Comparison of ENCODE assay signal across 8 mouse cellular contexts in the genomic region with DNA sequence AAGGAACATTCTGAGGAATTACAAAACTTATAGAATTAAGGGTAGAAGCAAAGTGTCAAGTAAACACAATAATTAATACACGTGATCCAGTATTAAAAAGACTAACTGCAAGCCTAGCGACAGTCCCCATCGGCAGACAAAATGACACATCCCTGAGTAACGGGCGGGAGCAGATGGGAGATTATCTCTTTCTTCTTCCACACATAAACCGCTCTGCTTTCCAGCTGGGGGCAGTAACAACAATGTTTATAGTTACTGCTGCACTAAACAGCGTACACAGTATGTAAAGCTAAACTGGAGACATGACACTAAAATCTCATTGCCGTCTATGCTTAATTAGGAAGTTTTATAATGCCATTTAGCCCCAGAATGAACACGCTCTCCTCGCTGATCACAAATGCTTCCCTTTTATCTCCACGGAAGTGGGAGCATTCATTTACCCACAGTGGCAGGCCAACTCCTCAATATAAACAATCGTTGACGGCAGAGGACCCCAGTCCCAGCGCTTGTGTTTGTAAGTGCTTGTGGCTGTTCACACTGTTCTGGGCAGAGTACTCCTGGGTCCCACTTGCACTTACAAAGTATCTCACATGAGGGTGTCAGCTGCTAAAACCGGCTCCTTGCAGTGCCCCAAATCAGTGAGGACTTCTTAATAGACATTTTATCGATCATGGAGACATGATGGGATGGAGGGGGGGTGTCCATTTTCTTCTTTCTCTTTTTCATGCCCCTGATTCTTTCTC. TPM values are rescaled to one million over a fixed set of nuclear protein-coding genes. Genes with fewer than 3 reads are reported as not detected.
DNase-seq lines count a peak whose midpoint lies in the region; ATAC-seq lines count a peak whose summit lies in the region.
"Had no signal": no experiment of that assay in that cellular context is flagged by ENCODE, and none has a peak within 500 bp of the region (broad histone marks: within the 10 kb centered on the region; RNA-seq: fewer than 3 reads in every experiment).

No protein-coding gene starts in this region.

- WGBS in kidney, embryonic 16.5 days, result 21% methylated on average over 16 of the region's 16 CpGs
- WGBS in embryonic facial prominence, embryonic 13.5 days, result 39% methylated on average over 16 of the region's 16 CpGs
- WGBS in intestine, embryonic 14.5 days, result 27% methylated on average over 16 of the region's 16 CpGs
- WGBS in neural tube, embryonic 14.5 days, result 8% methylated on average over 16 of the region's 16 CpGs

- H3K9ac ChIP-seq in kidney, embryonic 16.5 days (replicated peaks; ENCODE audit: low read length), result no peak overlapping the region
- no peak overlapping the region for H3K9ac ChIP-seq in embryonic facial prominence, embryonic 13.5 days
- no peak overlapping the region for H3K9ac ChIP-seq in intestine, embryonic 14.5 days (ENCODE audit: low read length)
- no peak overlapping the region for H3K9ac ChIP-seq in neural tube, embryonic 14.5 days (replicated peaks; ENCODE audit: low read depth, low read length)

- H3K36me3 ChIP-seq in kidney, embryonic 16.5 days (ENCODE audit: insufficient read depth, low read length), result no peaks in the 10 kb centered on the region
- H3K36me3 ChIP-seq in embryonic facial prominence, embryonic 13.5 days, result no peaks in the 10 kb centered on the region
- no peaks in the 10 kb centered on the region for H3K36me3 ChIP-seq in intestine, embryonic 14.5 days (ENCODE audit: control insufficient read depth, insufficient read depth, low read length)
- H3K36me3 ChIP-seq in neural tube, embryonic 14.5 days (ENCODE audit: control insufficient read depth, insufficient read depth, low read length), result no peaks in the 10 kb centered on the region; the same call in 1 of the 2 replicates

- peaks cover 22% of the 10 kb centered on the region for H3K4me1 ChIP-seq in kidney, embryonic 16.5 days (ENCODE audit: insufficient read depth, low read length)
- peaks cover 38% of the 10 kb centered on the region for H3K4me1 ChIP-seq in embryonic facial prominence, embryonic 13.5 days
- H3K4me1 ChIP-seq in intestine, embryonic 14.5 days (replicated peaks; ENCODE audit: control insufficient read depth, insufficient read depth, low read length), result no peaks in the 10 kb centered on the region; the same call in 1 of the 2 replicates
- peaks cover 71% of the 10 kb centered on the region for H3K4me1 ChIP-seq in neural tube, embryonic 14.5 days (ENCODE audit: control insufficient read depth, insufficient read depth, low read length)

- no peaks in the 10 kb centered on the region for H3K9me3 ChIP-seq in kidney, embryonic 16.5 days (ENCODE audit: low read length)
- H3K9me3 ChIP-seq in embryonic facial prominence, embryonic 13.5 days, result no peaks in the 10 kb centered on the region
- H3K9me3 ChIP-seq in intestine, embryonic 14.5 days (ENCODE audit: control insufficient read depth, low read length), result no peaks in the 10 kb centered on the region
- H3K9me3 ChIP-seq in neural tube, embryonic 14.5 days (ENCODE audit: control insufficient read depth, low read length), result no peaks in the 10 kb centered on the region

- H3K4me2 ChIP-seq in kidney, embryonic 16.5 days (replicated peaks; ENCODE audit: low read depth, low read length), result 0 out of 2 replicates have a peak overlapping the region, but pooled peaks have one; percentile 28
- H3K4me2 ChIP-seq in embryonic facial prominence, embryonic 13.5 days, result peak overlapping the region; percentile 22
- H3K4me2 ChIP-seq in intestine, embryonic 14.5 days (ENCODE audit: low read length), result peak overlapping the region; percentile 27
- H3K4me2 ChIP-seq in neural tube, embryonic 14.5 days (ENCODE audit: low read depth, low read length), result peak overlapping the region; percentile 16; the same call in 1 of the 2 replicates
- H3K4me2 ChIP-seq: heart, embryonic 11.5 days had no signal

- peak overlapping the region; percentile 82 for H3K27ac ChIP-seq in kidney, embryonic 16.5 days (ENCODE audit: low read length)
- H3K27ac ChIP-seq in embryonic facial prominence, embryonic 13.5 days, result peak overlapping the region; percentile 18; the same call in 1 of the 2 replicates
- H3K27ac ChIP-seq in intestine, embryonic 14.5 days (ENCODE audit: low read depth), result no peak overlapping the region
- H3K27ac ChIP-seq in neural tube, embryonic 14.5 days (ENCODE audit: low read depth, low read length), result peak overlapping the region; percentile 89

- no peaks in the 10 kb centered on the region for H3K27me3 ChIP-seq in kidney, embryonic 16.5 days (ENCODE audit: insufficient read depth, low read length)
- no peaks in the 10 kb centered on the region for H3K27me3 ChIP-seq in embryonic facial prominence, embryonic 13.5 days
- no peaks in the 10 kb centered on the region for H3K27me3 ChIP-seq in intestine, embryonic 14.5 days (replicated peaks; ENCODE audit: control insufficient read depth, insufficient read depth, low read length)
- H3K27me3 ChIP-seq in neural tube, embryonic 14.5 days (ENCODE audit: control insufficient read depth, insufficient read depth, low read length), result no peaks in the 10 kb centered on the region

- DNase-seq in kidney, postnatal 36 days, result no peak
- no peak for DNase-seq in intestine, embryonic 14.5 days (ENCODE audit: low spot score)
- DNase-seq in ovary, postnatal 10 days (ENCODE audit: low spot score), result no peak

- no peak for ATAC-seq in kidney, embryonic 16.5 days (ENCODE audit: low FRiP score, low TSS enrichment)
- no peak for ATAC-seq in embryonic facial prominence, embryonic 13.5 days (ENCODE audit: insufficient number of reproducible peaks, insufficient read depth, low FRiP score, low TSS enrichment, low read depth)
- no peak for ATAC-seq in intestine, embryonic 14.5 days (replicated peaks; ENCODE audit: low FRiP score, low TSS enrichment, low read depth)
- ATAC-seq in neural tube, embryonic 14.5 days (ENCODE audit: low read depth), result peak; percentile 80
- ATAC-seq in frontal cortex, adult (ENCODE audit: low TSS enrichment), result no peak

- H3K4me3 ChIP-seq in kidney, embryonic 16.5 days (ENCODE audit: low read length), result no peak overlapping the region
- no peak overlapping the region for H3K4me3 ChIP-seq in embryonic facial prominence, embryonic 13.5 days
- no peak overlapping the region for H3K4me3 ChIP-seq in intestine, embryonic 14.5 days (ENCODE audit: low read depth, low read length)
- H3K4me3 ChIP-seq in neural tube, embryonic 14.5 days (ENCODE audit: low read depth, low read length), result no peak overlapping the region

RNA-seq across cellular contexts. Expression of gene Gm21954, which starts 51.9 kb away (rescaled TPM):
- not detected in 2 replicates for polyA plus RNA-seq in kidney, embryonic 16.5 days (2015; fragmentation: Nextera tagmentation; extraction: Ambion mirVana)
- not detected in 2 replicates for polyA plus RNA-seq in embryonic facial prominence, embryonic 13.5 days (2015; fragmentation: Nextera tagmentation; extraction: Ambion mirVana)
- not detected in 2 replicates for polyA plus RNA-seq in intestine, embryonic 14.5 days (2014; fragmentation: Nextera tagmentation; extraction: Ambion mirVana)
- polyA plus RNA-seq in neural tube, embryonic 14.5 days (2014; fragmentation: Nextera tagmentation; extraction: Ambion mirVana), result not detected in 2 replicates
- polyA plus RNA-seq: heart, embryonic 11.5 days had no signal
